Mouse (Mus musculus) T-helper 17 cell (primary cell): ENCODE data around the gene Arid1b.

Source experiments
- in situ Hi-C, 2 experiments: fragments of 300-600 bp; cut with MboI, MseI; formaldehyde crosslinking; loops; 1 replicate in 1 of 2; 2 replicates in 1 of 2; pipeline ENCODE4 v1.15.1; 2025; ENCODE audit warnings: high pct_unique_total_duplicates in 2 of 2

Arid1b gene

GRCm38 (mm10) chr17:5261874-5262605, 267.9 kb downstream of the Arid1b start:
- in situ Hi-C loops = no loop called here

- in situ Hi-C loops = no loop called here
Measured at GRCm38 (mm10) chr17:5262788-5263187, 268.7 kb downstream of the Arid1b start.

GRCm38 (mm10) chr17:5264783-5265182, 270.7 kb downstream of the Arid1b start:
- in situ Hi-C loops = no loop called here

GRCm38 (mm10) chr17:5265615-5266014, 271.5 kb downstream of the Arid1b start:
- in situ Hi-C loops = no loop called here

- in situ Hi-C loops = no loop called here
Measured at GRCm38 (mm10) chr17:5267747-5268146, 273.6 kb downstream of the Arid1b start.

GRCm38 (mm10) chr17:5269302-5269701, 275.2 kb downstream of the Arid1b start:
- in situ Hi-C loops = no loop called here

DNA sequence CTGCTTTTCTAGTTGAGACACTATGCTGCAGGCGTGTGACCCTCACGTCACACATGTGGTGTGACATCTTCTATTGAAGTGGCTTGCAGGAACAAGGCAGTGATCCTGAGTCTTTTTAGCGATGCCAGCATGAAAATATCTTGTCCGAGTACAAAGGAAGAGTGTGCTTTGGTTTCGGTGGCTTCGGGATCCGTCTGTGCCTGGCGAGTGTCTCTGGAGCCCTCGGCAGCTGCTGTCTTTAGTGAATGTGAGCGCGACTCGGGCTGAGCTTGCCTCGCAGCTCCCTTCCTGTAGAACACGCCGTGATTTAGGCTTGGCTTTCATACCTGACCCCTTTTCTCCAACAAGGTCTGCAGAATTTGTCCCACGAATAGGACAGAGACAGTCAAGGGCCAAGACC, 275.6 kb downstream of the Arid1b start:
- in situ Hi-C loops = no loop called here

DNA sequence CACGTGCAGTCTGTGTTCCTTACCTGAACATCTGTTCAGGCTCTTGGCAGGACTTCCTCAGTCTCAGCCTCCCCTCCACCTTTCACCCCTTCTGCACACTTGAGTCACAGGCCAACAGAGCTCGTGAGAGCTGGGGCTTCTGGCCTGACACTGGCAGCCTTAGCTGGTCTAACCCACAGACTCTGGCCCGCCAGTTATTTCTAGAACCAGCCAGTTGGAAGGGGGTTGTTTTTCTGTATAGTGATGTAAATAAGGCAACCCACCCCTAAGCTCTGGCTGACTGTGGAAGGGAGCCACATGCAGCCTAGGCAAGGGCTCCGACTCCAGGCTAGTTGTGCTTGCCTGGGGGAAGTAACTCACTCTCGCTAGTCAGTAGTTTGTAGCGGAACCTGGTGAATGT, 276.7 kb downstream of the Arid1b start:
- in situ Hi-C loops = no loop called here

GRCm38 (mm10) chr17:5273118-5273517, 279.0 kb downstream of the Arid1b start:
- in situ Hi-C loops = no loop called here

DNA sequence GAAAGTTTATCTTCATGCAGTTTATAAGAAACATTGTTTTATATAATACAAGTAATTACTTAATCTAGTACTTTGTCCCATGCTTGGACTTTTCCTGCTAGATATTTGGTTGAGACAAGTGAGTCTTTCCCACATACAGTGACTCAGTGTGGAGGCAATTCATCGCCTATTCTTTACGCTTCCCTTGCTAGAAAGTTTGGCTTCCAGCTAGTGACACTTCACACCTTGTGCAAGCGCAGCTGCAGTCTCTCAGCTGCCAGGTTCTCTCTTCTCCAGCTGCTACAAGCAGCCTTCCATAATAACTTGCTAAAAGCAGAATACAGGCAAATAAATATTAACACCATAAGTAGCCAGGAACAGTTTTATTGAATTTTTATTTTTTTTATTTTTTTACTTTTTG, 279.6 kb downstream of the Arid1b start:
- in situ Hi-C loops = no loop called here

DNA sequence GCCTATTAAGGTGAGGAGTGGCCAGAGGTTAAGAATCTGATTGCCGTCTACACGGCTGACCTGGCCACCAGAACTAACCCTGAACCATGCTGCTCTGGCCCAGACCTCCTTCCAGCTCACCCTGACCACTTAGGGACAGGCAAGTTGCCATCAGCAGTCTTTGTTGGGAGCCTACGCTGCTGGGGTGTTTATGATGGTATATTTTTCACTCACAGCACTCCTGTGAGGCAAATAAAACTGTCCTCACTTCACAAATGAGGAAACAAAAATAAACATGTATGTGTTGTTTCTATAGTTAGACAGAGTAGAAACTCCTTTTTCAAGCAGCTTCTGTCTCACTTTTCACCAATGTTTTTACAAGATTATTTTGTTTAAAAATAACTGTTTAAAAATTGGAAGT, 280.3 kb downstream of the Arid1b start:
- in situ Hi-C loops = no loop called here

- in situ Hi-C loops = no loop called here
Measured at GRCm38 (mm10) chr17:5275749-5276148, 281.6 kb downstream of the Arid1b start.

DNA sequence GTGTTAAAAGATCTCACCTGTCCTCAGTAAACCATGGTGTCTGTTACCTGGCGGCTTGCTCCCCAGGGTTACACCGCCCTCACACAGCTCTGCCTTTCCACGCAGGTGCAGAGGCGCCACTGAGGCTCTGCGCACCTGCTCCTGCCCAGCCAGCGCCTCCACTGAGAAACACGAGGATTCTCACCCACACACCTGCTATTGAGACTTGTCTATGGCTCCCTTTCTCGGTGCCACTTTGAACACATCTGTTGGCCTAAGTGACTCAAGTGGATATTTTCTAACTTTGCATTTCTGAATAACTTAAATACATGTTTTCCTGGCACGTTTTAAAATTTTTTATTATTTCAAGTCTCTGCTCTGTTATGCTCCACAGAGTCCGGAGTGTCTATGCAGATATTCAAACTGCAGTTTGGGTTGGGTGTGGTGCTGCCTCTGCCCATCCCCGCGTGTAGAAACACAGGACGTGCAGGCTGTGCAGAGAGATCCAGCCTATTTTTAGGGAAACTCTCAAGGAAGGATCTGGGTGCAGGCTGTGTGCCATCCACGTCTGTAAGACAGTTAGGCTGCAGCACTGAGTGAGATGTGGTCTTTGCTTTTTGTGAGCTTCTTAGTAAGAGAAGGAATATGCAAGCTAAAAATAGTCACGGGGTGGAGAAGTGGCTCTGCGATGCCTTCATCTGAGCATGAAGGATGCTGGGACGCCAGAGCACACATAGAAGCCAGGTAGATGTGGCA, 283.2 kb downstream of the Arid1b start:
- in situ Hi-C loops = no loop called here

DNA sequence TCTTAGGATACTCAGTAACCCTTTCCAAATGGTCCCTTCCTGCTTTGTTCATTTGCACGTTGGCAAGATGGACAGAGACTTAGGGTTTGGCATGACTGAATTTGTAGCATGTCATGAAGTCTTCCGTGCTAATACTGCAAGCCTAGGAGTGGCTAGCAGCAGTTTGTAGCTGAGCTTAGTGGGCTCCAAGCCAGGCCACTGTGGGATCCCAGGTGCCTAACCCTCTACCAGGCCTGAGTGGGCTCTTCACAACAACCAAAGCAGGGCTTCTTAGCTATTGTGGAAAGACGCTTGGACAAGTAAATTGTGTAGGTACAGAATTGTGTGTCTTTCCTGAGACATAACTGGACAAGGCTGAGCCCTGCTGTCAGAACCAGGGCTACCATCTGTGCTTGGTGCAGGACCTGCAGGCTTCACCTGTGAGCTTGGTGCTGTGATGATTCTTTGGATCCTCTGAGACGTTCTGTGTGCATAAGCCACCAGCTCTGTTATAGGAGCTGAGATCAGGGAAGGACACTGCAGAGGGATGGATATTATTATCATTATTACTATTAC, 286.4 kb downstream of the Arid1b start:
- in situ Hi-C loops = no loop called here

GRCm38 (mm10) chr17:5284783-5285182, 290.7 kb downstream of the Arid1b start:
- in situ Hi-C loops = no loop called here

GRCm38 (mm10) chr17:5285877-5286440, 291.8 kb downstream of the Arid1b start:
- in situ Hi-C loops = no loop called here

- in situ Hi-C loops = no loop called here
Measured at GRCm38 (mm10) chr17:5286571-5287209, 292.6 kb downstream of the Arid1b start.

DNA sequence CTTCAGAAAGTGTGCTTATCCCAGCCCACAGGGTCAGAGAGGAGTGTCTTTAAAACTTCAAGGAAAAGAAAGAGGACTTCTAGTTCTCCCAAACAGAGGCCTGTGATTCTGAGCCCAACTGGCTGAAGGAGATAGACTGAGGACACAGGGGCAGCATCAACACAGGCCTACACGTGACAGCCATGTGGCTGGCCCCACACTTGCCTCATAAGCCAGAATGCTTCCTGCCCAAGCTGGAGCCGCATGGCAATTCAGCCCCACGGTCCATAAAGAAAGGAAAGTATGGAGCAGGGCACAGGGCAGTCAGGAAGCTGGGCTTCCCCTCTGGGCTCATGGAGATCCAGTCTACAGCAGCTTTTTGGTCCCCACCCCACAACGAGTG, 293.1 kb downstream of the Arid1b start:
- in situ Hi-C loops = no loop called here

DNA sequence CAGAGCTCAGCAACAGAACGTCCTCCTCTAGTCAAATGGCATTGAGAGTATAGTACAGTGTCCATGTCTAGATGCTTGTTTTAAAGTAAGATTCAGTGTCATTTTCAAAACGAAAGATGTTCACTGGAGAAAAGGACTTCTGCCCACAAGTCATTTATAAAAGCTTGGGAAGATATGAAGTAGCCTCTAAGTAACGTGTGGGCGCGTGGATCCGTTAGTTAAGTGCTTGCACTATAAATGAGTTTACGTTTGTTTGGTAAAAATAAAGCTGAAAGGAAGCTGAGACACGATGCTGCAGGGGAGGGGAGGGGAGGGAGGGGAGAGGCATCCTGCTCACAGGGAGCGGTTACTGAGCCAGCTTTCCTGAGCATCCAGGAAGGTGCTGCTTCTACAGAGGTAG, 293.5 kb downstream of the Arid1b start:
- in situ Hi-C loops = no loop called here

DNA sequence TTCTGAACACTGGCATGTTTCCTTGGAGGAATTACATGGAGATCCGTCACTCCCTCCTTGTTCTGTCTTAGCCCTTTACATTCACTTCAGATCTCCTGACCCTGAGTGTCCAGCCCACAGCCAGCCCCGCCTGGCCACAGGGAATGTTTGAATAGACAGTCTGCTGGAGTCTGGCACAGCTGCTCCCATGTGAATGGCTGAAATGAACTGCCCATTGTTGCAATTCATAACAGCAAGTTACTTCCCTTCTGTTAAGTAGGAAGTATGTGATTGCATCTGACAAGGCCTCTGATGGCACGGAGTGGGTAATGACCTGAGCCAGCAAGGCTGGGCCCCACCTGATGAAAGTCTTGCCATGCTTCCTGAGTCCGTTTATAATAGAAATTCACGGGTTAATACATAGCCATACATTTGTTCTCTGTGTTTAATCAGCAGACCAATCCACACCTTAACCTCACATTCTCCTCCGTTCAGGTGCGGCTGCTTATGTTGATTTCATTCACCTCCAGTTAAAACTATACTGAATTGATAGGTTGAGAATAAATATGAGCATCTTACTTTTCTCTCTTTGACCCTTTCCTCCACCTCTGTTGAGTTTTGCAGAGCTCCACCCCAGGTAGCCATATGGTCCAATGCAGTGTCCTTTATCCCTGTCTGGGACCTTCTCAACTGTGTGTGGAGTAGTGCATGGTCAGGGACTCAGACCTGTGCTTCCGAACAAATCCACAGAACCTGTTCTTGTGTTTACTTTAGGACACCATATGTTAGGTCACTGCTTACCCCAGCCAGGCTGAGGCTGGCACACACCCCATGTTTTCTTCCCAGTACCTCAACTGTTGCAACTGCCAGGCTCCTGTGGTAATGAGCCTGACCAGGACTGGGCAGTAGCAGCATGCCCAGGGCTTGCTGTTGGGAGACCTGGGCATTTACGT, 299.8 kb downstream of the Arid1b start:
- in situ Hi-C loops = no loop called here
